Mouse (Mus musculus) testis, adult 2 months (tissue): Measurements from ENCODE around the gene Gosr2. TPM values are rescaled to one million over a fixed set of nuclear protein-coding genes. Genes with fewer than 3 reads are reported as not detected.

Experiments used
- H3K27ac ChIP-seq: fragments of 200-500 bp; 2 replicates; pipeline ENCODE4 v1.5.1; 2012; ENCODE audit warnings: low read depth, low read length; ENCODE audit not compliant: control insufficient read depth, insufficient read depth
- H3K27me3 ChIP-seq: fragments of 200-500 bp; 2 replicates; pipeline ENCODE4 v1.6.1; 2012; ENCODE audit warnings: mild to moderate bottlenecking, low read length, moderate library complexity; ENCODE audit not compliant: control insufficient read depth, insufficient read depth
- H3K36me3 ChIP-seq: fragments of 200-500 bp; 2 replicates; pipeline ENCODE4 v1.6.1; 2012; ENCODE audit warnings: mild to moderate bottlenecking, low read length; ENCODE audit not compliant: control insufficient read depth, insufficient read depth
- H3K4me1 ChIP-seq: fragments of 200-500 bp; 2 replicates; pipeline ENCODE4 v1.6.1; 2012; ENCODE audit warnings: low read length; ENCODE audit not compliant: control insufficient read depth, insufficient read depth
- H3K4me3 ChIP-seq: fragments of 200-500 bp; 2 replicates; pipeline ENCODE4 v1.5.1; 2012; ENCODE audit warnings: low read depth, mild to moderate bottlenecking, low read length, moderate library complexity, mixed read lengths; ENCODE audit not compliant: control insufficient read depth
- CTCF ChIP-seq: fragments of 200-500 bp; IDR thresholded peaks from 2 replicates; pipeline ENCODE4 v1.5.1; 2012; ENCODE audit warnings: low read depth, mild to moderate bottlenecking, inconsistent platforms, low read length, moderate library complexity; ENCODE audit not compliant: control insufficient read depth, insufficient read depth, insufficient replicate concordance
- POLR2A ChIP-seq: fragments of 200-500 bp; IDR thresholded peaks from 2 replicates; pipeline ENCODE4 v1.6.1; 2012; ENCODE audit warnings: low read depth, mild to moderate bottlenecking, inconsistent platforms, low read length, moderate library complexity; ENCODE audit not compliant: control insufficient read depth
- polyA plus RNA-seq: library from polyadenylated mRNA; depleted of rRNA; stranded (reverse); fragments of >200 nt; gene quantifications from 2 replicates; pipeline ENCODE4 v1.2.3, GENCODE M21; 2012; rRNA removed

The Gosr2 gene
- polyA plus RNA-seq, 1 experiment: 150 TPM

- H3K27me3 ChIP-seq: no peaks in the 10 kb centered on the region
- TF ChIP-seq CTCF (no peak), POLR2A (no peak)
- H3K27ac ChIP-seq: no peak overlapping the region
- H3K4me3 ChIP-seq: no peak overlapping the region
- no peaks in the 10 kb centered on the region for H3K36me3 ChIP-seq
- no peaks in the 10 kb centered on the region; the same call in 1 of the 2 replicates for H3K4me1 ChIP-seq
Observed at GRCm38 (mm10) chr11:103634806-103635205, 62.9 kb downstream of the Gosr2 start.

DNA sequence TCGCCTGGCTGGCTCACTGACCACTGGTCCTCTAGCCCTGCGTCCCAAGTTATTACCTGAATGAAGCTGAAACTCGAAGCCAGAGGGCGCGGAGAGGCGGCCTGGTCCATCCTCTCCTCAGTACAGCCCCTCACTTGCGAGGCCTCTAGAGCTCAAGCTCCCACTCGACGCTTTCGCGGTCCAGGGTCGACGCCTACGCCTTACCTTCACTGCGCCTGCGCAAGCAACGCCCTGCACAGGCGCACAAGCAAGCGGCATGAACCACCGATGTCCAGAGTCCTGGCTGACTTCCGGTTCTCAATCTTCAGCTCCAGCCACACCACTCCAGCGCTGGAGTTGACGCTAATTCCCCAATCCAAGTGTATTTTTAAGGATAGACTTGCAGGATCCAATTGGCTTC, 70.2 kb downstream of the Gosr2 start:
- Histone ChIP-seq H3K27me3 (no peaks in the 10 kb centered on the region), H3K4me1 (no peaks in the 10 kb centered on the region), H3K4me3 (peak overlapping the region; percentile 99), H3K36me3 (no peaks in the 10 kb centered on the region), H3K27ac (peak overlapping the region; percentile 93)
- peak; percentile 97 for TF ChIP-seq POLR2A
- no peak for TF ChIP-seq CTCF

Other genes starting within 250 kb of the Gosr2 start
- gene Lrrc37a, start 193.3 kb downstream of the Gosr2 start, polyA plus RNA-seq: 32.8 and 42.8 TPM in 2 replicates
- gene Gm884, start 76.8 kb downstream of the Gosr2 start, polyA plus RNA-seq: 21.5 and 29.5 TPM in 2 replicates
- gene Lyzl6, start 59.0 kb downstream of the Gosr2 start, polyA plus RNA-seq: 231 and 296 TPM in 2 replicates
- 2.7 and 4.8 TPM in 2 replicates for gene Rprml, start 48.3 kb downstream of the Gosr2 start, polyA plus RNA-seq
- 0.15 and 0.30 TPM in 2 replicates for gene Wnt9b, start 51.9 kb upstream of the Gosr2 start, polyA plus RNA-seq
- gene Wnt3, start 76.3 kb upstream of the Gosr2 start, polyA plus RNA-seq: 24.1 and 28.9 TPM in 2 replicates